Mouse (Mus musculus) spleen, adult 18-20 months (tissue): ENCODE measurements around the gene Nkx6-2.

Source experiments
- DNase-seq, 2 experiments: peaks; one replicate each; pipeline ENCODE4 v3.0.0; 2022; ENCODE audit warnings: mixed read lengths in 2 of 2

Gene Nkx6-2

GRCm38 (mm10) chr7:139566533-139566932 lies 16.1 kb downstream of the Nkx6-2 start:
- no peak for DNase-seq

GRCm38 (mm10) chr7:139565998-139566397 lies 16.6 kb downstream of the Nkx6-2 start:
- no peak for DNase-seq

- no peak for DNase-seq
Measured at GRCm38 (mm10) chr7:139564161-139564560, 18.4 kb downstream of the Nkx6-2 start.

GRCm38 (mm10) chr7:139563425-139563824 lies 19.2 kb downstream of the Nkx6-2 start:
- DNase-seq, result no peak

DNA sequence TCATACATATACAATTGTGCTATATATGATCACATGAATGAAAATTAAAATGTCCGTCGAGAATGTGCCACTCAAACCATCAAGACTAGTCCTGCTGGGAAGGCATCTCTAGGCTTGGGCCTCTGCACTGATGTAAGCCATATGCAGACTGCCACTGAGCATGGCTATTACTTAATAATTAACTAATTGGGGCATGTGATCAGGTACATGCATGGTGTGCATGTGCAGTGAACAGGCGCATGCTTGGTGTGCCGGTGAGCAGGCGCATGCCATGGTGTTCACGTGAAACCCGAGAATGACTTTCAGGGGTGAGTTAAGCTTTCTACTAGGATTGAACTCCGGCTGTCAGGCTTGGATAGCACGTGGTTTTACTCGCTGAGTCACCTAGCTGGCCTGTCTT lies 22.9 kb downstream of the Nkx6-2 start:
- DNase-seq, result no peak

DNA sequence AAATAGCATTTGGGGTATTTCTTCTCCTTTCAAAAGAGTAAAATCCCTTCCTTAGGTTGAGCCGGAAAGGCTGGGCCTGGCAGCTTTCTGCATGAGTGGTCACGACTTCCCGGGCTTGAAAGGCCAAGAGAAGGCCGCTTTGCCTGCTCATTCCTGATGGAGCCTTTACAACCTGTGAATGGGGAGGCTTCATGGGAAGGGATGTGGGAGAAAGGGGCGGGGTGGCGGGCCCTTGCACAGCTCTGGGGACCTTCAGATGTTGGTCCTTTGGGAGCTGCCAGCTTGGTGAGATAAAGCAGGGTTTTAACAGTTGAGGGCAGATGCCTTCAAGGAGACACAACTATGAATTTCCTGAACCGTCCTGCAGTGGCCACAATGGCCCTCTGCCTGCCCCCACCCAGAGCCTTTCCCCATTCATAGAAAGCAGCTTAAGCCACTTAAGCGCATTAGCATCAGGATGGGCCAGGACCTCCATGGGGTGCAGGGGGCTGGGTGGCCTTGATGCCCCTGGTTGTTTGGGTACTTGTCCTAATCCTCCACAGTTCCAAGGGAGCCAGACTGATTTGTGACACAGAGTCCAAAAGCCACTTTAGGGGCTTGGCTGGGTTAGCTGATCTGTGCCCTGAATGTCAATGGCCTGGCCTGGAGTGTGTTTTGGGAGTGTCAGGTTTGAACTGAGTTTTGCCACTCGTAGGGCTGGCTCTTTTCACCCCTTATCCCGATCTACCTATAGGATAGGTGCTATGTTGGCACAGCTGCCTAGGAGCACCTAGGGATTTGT lies 25.7 kb downstream of the Nkx6-2 start:
- no peak for DNase-seq

- no peak for DNase-seq
Measured at GRCm38 (mm10) chr7:139556331-139556730, 26.3 kb downstream of the Nkx6-2 start.

GRCm38 (mm10) chr7:139551519-139551918 lies 31.1 kb downstream of the Nkx6-2 start:
- DNase-seq, result no peak

DNA sequence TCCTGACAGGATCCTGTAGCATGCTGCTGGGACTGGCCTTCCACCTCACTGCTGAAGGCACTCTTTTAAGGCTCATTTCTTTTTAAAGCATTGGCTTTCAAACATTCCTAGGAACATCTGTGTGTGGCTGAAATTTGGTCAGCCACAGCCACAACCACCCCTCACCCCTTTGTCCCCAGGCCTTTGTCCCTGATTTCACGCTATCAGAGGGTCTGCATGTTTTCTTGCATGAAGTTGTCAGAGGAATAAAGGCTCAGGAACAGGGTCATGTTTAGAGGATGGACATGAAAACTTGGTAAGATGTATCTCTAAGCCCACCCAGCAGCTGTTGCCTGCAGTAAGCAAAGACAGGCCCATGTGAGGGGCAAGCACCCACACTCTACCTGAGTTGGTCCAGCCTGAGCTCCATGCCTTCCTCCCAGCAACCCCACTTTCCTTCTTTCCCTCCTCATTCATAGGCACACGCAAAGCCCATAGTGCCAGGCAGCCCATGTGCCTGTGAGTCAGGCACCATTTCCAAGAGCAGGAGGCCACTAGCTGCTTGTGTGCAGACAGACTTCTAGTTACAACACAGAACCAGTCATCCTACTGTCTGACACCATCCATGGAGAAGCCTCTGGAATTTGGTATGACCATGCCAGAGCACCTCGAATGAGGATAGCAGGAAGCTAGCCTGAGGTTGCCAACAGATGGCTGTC lies 32.4 kb downstream of the Nkx6-2 start:
- no peak for DNase-seq

DNA sequence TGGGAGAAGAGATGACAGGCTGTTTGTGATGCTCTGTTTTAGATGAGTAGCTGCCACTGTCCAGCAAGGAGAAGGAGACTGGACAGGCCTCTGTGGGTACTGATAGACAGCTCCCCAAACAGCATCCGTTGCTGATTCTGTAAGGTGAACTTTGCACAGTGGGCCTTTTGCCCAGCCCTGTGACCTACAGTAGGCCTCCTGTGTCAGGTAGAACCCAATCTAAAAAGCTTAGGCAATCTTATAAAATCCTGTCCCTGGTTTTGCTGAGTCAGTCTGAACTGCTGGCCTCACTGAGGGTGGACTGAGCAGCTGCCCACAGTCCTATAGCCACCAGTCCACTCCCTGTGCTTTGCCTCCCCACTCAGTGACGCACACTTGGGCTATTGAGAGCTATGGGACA lies 35.3 kb downstream of the Nkx6-2 start:
- DNase-seq, result no peak

DNA sequence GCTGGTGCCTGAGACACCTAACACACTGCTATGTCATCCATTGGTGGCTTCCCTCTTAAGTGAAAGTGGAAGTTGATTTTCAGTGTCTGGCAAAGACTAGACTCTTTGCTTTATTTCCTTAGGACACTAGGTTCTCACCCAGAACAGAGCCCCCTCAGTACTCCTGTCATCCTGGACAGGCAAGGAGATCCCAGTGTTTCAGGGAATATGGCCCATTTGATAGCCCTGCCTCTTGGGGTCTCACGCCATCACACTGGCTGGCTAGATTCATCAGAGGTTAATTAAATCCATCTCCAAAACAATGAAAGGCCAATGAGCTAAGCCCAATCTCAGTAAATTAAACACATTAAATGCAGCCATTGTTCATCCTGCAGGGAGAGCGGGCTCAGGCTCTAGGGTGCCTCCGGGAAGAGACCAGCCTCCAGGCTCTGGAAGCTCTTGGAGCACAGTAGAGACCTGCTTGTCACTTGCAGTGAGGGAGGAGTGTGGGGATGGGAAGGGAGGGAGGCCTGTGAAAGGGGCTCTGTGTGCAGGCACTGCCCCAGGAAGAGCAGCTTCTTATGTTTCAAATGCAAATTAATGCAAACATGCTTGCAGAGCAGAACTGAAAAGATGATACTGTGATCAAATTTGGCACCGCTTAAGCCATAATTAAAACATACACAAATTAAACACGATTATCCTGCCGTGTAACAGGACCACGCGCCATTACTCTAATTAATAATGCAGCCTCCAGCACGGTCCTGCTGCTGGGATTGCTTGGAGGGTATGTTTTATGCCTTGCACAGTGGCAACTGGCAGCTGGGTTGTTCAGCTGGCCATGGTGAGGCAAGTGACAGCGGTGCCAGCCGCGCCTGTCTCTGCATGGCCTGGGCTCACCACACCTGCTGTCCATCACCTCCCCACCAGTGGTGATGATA lies 37.6 kb downstream of the Nkx6-2 start:
- DNase-seq, result no peak

- DNase-seq, result no peak
Measured at GRCm38 (mm10) chr7:139541422-139541821, 41.2 kb downstream of the Nkx6-2 start.

DNA sequence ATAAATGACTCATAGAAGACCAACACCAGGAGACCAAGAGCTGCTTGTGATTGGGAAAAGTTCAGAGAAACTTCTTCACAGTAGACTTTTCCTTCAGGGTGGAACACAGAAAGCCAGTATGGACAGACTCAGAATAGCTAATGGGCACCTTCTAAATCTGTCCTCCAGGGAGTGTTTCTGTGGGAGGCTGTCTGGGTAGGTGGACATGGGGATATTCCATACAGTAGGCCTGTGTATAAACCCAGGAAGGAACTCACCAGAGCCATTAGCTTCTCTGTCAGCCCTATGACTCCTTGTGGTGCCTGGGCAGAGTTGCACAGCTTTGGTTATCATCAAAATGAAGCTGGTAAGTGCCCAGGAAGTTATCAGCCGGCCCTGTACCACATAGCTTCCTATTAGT lies 42.0 kb downstream of the Nkx6-2 start:
- DNase-seq, result no peak

- DNase-seq, result peak in 1 of 2 experiments; percentile 6
Measured at GRCm38 (mm10) chr7:139538541-139538940, 44.1 kb downstream of the Nkx6-2 start.

- DNase-seq, result no peak
Measured at GRCm38 (mm10) chr7:139537831-139538230, 44.8 kb downstream of the Nkx6-2 start.

- DNase-seq, result no peak
Measured at GRCm38 (mm10) chr7:139536831-139537230, 45.8 kb downstream of the Nkx6-2 start.

GRCm38 (mm10) chr7:139536331-139536730 lies 46.3 kb downstream of the Nkx6-2 start:
- no peak for DNase-seq

DNA sequence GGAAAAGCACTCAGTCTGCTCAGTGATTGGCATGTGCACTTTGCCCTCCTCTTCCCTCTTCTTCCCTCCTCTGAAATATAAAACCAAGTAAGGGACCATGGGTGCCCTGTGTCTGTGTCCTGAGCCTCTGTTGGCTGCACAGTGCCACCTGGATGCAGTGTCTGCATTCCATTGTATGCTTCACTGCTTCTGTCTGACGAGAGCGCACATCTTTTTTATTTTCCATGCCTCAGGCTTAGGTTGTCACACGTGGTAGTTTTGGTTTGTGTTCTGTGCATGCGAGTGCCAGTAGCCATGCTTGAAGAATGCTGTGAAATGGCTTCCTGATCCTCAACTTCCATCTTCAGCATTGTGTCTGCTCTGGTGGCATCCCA lies 51.2 kb downstream of the Nkx6-2 start:
- DNase-seq, result no peak

- DNase-seq, result no peak
Measured at GRCm38 (mm10) chr7:139530591-139531427, 51.8 kb downstream of the Nkx6-2 start.
